23 mouse cellular contexts compared by ENCODE assay signal in genomic region chr9:96612297-96612696, GRCm38 (mm10). TPM values are rescaled to one million over a fixed set of nuclear protein-coding genes. Genes with fewer than 3 reads are reported as not detected.
DNase-seq lines count a peak whose midpoint lies in the region; ATAC-seq and TF ChIP-seq lines count a peak whose summit lies in the region.
"Had no signal": no experiment of that assay in that cellular context is flagged by ENCODE, and none has a peak within 500 bp of the region (broad histone marks: within the 10 kb centered on the region; RNA-seq: fewer than 3 reads in every experiment).

No protein-coding gene starts in this region.

- 0 out of 2 replicates have a peak, but pooled peaks have one; percentile 34 for ATAC-seq in G1E (ENCODE audit: extremely low read depth, insufficient number of reproducible peaks, low FRiP score, poor library complexity, severe bottlenecking)
- ATAC-seq in liver, embryonic 16.5 days (ENCODE audit: low read depth): no peak
- ATAC-seq: forebrain, embryonic 15.5 days had no signal

- peaks cover 47% of the 10 kb centered on the region for H3K36me3 ChIP-seq in G1E (replicated peaks)
- peaks cover 2% of the 10 kb centered on the region; the same call in 1 of the 2 replicates for H3K36me3 ChIP-seq in liver, embryonic 16.5 days (ENCODE audit: control insufficient read depth, insufficient read depth)

- TF ChIP-seq POLR2A in bone marrow, adult 2 months (IDR thresholded peaks at IDR 0.05; ENCODE audit: borderline replicate concordance, control insufficient read depth, low read depth, low read length): no peak

- WGBS in bone marrow, adult 2 months: 12% methylated on average over 3 of the region's 3 CpGs
- WGBS in liver, embryonic 16.5 days (ENCODE audit: insufficient replicate concordance): 23% methylated on average over 3 of the region's 3 CpGs

- DNase-seq in G1E (ENCODE audit: low spot score): no peak
- DNase-seq in naive thymus-derived CD4-positive, alpha-beta T cell, adult 2 months (ENCODE audit: low read depth): peak; percentile 18
- no peak for DNase-seq in right cerebral cortex, postnatal 25 days
- DNase-seq in urinary bladder, postnatal 10 days (ENCODE audit: low spot score): no peak
- DNase-seq in c-Kit-positive CD71-positive TER-119-positive erythroid progenitor cells, embryonic 14.5 days (ENCODE audit: low spot score): no peak
- DNase-seq: adrenal gland, adult 8-10 months; cerebellum, adult 8-10 months; cerebellum, postnatal 36 days; gastrocnemius, postnatal 36 days; kidney, adult 8-10 months; kidney, postnatal 10 days; left cerebral cortex, postnatal 4 days; lung, embryonic 14.5 days; lung, postnatal 4 days; thymus, adult 18-20 months; thymus, postnatal 4 days had no signal

- peaks cover 27% of the 10 kb centered on the region for H3K4me1 ChIP-seq in G1E (ENCODE audit: insufficient read depth, low read depth, low read length)
- H3K4me1 ChIP-seq in bone marrow, adult 2 months (ENCODE audit: control insufficient read depth, insufficient read depth, low read length): peaks cover 6% of the 10 kb centered on the region
- H3K4me1 ChIP-seq in liver, embryonic 16.5 days (ENCODE audit: control insufficient read depth, low read depth, low read length): peaks cover 2% of the 10 kb centered on the region; the same call in 1 of the 2 replicates
- H3K4me1 ChIP-seq: embryonic facial prominence, embryonic 15.5 days; forebrain, embryonic 15.5 days; hindbrain, embryonic 12.5 days; limb, embryonic 15.5 days had no signal

- H3K4me3 ChIP-seq in G1E (ENCODE audit: low read depth, low read length): no peak overlapping the region
- H3K4me3 ChIP-seq in bone marrow, adult 2 months (replicated peaks; ENCODE audit: control insufficient read depth, low read depth, low read length): no peak overlapping the region
- H3K4me3 ChIP-seq in liver, embryonic 16.5 days (ENCODE audit: low read depth, low read length): no peak overlapping the region
- H3K4me3 ChIP-seq: embryonic facial prominence, embryonic 15.5 days; forebrain, embryonic 15.5 days; hindbrain, embryonic 12.5 days; limb, embryonic 15.5 days; midbrain, embryonic 12.5 days had no signal

- no peaks in the 10 kb centered on the region for H3K27me3 ChIP-seq in G1E (ENCODE audit: insufficient read depth, low read length)
- no peaks in the 10 kb centered on the region for H3K27me3 ChIP-seq in liver, embryonic 16.5 days (ENCODE audit: control insufficient read depth, insufficient read depth, low read depth, low read length)
- H3K27me3 ChIP-seq: embryonic facial prominence, embryonic 15.5 days; forebrain, embryonic 15.5 days; hindbrain, embryonic 12.5 days; limb, embryonic 15.5 days; midbrain, embryonic 12.5 days had no signal

- H3K9ac ChIP-seq in liver, embryonic 16.5 days (ENCODE audit: low read depth, low read length): no peak overlapping the region
- H3K9ac ChIP-seq: embryonic facial prominence, embryonic 15.5 days; forebrain, embryonic 15.5 days; hindbrain, embryonic 12.5 days; limb, embryonic 15.5 days; lung, embryonic 14.5 days; midbrain, embryonic 12.5 days had no signal

- H3K27ac ChIP-seq in bone marrow, adult 2 months (ENCODE audit: control insufficient read depth, insufficient read depth, low read depth, low read length, poor library complexity): peak overlapping the region; percentile 29; the same call in 1 of the 2 replicates
- H3K27ac ChIP-seq in liver, embryonic 16.5 days (ENCODE audit: low read length): no peak overlapping the region
- H3K27ac ChIP-seq: embryonic facial prominence, embryonic 15.5 days; forebrain, embryonic 15.5 days; hindbrain, embryonic 12.5 days; limb, embryonic 15.5 days; midbrain, embryonic 12.5 days had no signal

- TF ChIP-seq CTCF in G1E (IDR thresholded peaks at IDR 0.05; ENCODE audit: low read depth, low read length): no peak
- TF ChIP-seq CTCF in bone marrow, adult 2 months (IDR thresholded peaks at IDR 0.05; ENCODE audit: control insufficient read depth, insufficient read depth, low read length): no peak

- H3K4me2 ChIP-seq in liver, embryonic 16.5 days (ENCODE audit: low read depth, low read length): peak overlapping the region; percentile 17; the same call in 1 of the 2 replicates
- H3K4me2 ChIP-seq: embryonic facial prominence, embryonic 15.5 days; forebrain, embryonic 15.5 days; hindbrain, embryonic 12.5 days; limb, embryonic 15.5 days; lung, embryonic 14.5 days; midbrain, embryonic 12.5 days had no signal

- H3K9me3 ChIP-seq in G1E (replicated peaks): peaks cover 6% of the 10 kb centered on the region
- H3K9me3 ChIP-seq in liver, embryonic 16.5 days (replicated peaks; ENCODE audit: control insufficient read depth, low read length): no peaks in the 10 kb centered on the region
- H3K9me3 ChIP-seq: embryonic facial prominence, embryonic 15.5 days; forebrain, embryonic 15.5 days; hindbrain, embryonic 12.5 days; limb, embryonic 15.5 days had no signal

RNA-seq across cellular contexts. Expression of gene Rasa2, which starts 19.1 kb away (rescaled TPM):
- total RNA-seq in G1E (2014; fragmentation: Nextera tagmentation) (72.8 and 74.8 TPM in 2 replicates), G1E (2017) (41.6 and 54.9 TPM in 2 replicates)
- 2.7 and 3.2 TPM in 2 replicates for polyA plus RNA-seq in G1E (2012)
- polyA plus RNA-seq in bone marrow, adult 2 months (2011; ENCODE audit: insufficient read depth, insufficient read length, low replicate concordance, missing spikeins): 5.2 and 5.6 TPM in 2 replicates
- polyA plus RNA-seq in liver, embryonic 16.5 days (2015; fragmentation: Nextera tagmentation; extraction: Ambion mirVana): 2.2 and 2.6 TPM in 2 replicates
